Mouse (Mus musculus) heart, embryonic 14.5 days (tissue): Measurements from ENCODE around the gene P2rx4. TPM values are rescaled to one million over a fixed set of nuclear protein-coding genes. Genes with fewer than 3 reads are reported as not detected.

Source experiments
- ATAC-seq: fragments of 200-750 bp; cut with Nextera tagmentation; 2 replicates; pipeline ENCODE4 v1.8.0; 2017; ENCODE audit warnings: low read depth, moderate TSS enrichment; ENCODE audit not compliant: insufficient number of reproducible peaks, insufficient read depth, low FRiP score
- H3K27ac ChIP-seq, 2 experiments: fragments of 200-500 bp in 1 of 2; fragments of 300-500 bp in 1 of 2; sonication (generic) in 1 of 2; replicated peaks in 1 of 2; 2 replicates each; pipeline ENCODE4 v1.5.1; 2012 to 2014; ENCODE audit warnings: low read depth in 2 of 2, low read length in 2 of 2, control low read depth in 1 of 2, mild to moderate bottlenecking in 1 of 2, mixed read lengths in 1 of 2; ENCODE audit not compliant: control insufficient read depth in 1 of 2, insufficient read depth in 1 of 2
- H3K27me3 ChIP-seq: fragments of 300-500 bp; sonication (generic); 2 replicates; pipeline ENCODE4 v1.6.1; 2014; ENCODE audit warnings: mild to moderate bottlenecking, low read length, control low read depth; ENCODE audit not compliant: control insufficient read depth, insufficient read depth
- H3K36me3 ChIP-seq: fragments of 300-500 bp; sonication (generic); 2 replicates; pipeline ENCODE4 v1.6.1; 2014; ENCODE audit warnings: mild to moderate bottlenecking, control low read depth, low read length, mixed read lengths; ENCODE audit not compliant: control insufficient read depth, insufficient read depth
- H3K4me1 ChIP-seq, 2 experiments: fragments of 200-500 bp in 1 of 2; fragments of 300-500 bp in 1 of 2; sonication (generic) in 1 of 2; 2 replicates each; pipeline ENCODE4 v1.6.1; 2012 to 2014; ENCODE audit warnings: low read length in 2 of 2, control low read depth in 1 of 2, mixed read lengths in 1 of 2; ENCODE audit not compliant: control insufficient read depth in 2 of 2, insufficient read depth in 2 of 2
- H3K4me2 ChIP-seq: fragments of 300-500 bp; sonication (generic); 2 replicates; pipeline ENCODE4 v1.6.1; 2014; ENCODE audit warnings: mild to moderate bottlenecking, low read length
- H3K4me3 ChIP-seq, 2 experiments: fragments of 200-500 bp in 1 of 2; fragments of 300-500 bp in 1 of 2; sonication (generic) in 1 of 2; 2 replicates each; pipeline ENCODE4 v1.5.1; 2012 to 2014; ENCODE audit warnings: low read length in 2 of 2, mild to moderate bottlenecking in 2 of 2, control low read depth in 1 of 2, low read depth in 1 of 2, moderate library complexity in 1 of 2; ENCODE audit not compliant: control insufficient read depth in 1 of 2, insufficient read depth in 1 of 2
- H3K9ac ChIP-seq: fragments of 300-500 bp; sonication (generic); 2 replicates; pipeline ENCODE4 v1.6.1; 2014; ENCODE audit warnings: mild to moderate bottlenecking, low read length
- H3K9me3 ChIP-seq: fragments of 300-500 bp; sonication (generic); 2 replicates; pipeline ENCODE4 v1.6.1; 2016; ENCODE audit warnings: low read length, control low read depth; ENCODE audit not compliant: control insufficient read depth
- WGBS: fragments of 180-500 bp; shearing (Covaris S2); extraction: QIAGEN DNeasy Blood & Tissue Kit; methylation state at CpG from one replicate; pipeline ENCODE4 v1.1.7; 2014; 5-methylcytosine and 5-hydroxymethylcytosine counted together
- polyA plus RNA-seq: library from polyadenylated mRNA; unstranded; fragments of >200 nt; fragmentation: Nextera tagmentation; extraction: Ambion mirVana; gene quantifications from 2 replicates; pipeline ENCODE4 v1.2.1, GENCODE M21; 2014

Gene P2rx4
- polyA plus RNA-seq, 1 experiment from 2014 or later, result 17.9 TPM

GRCm38 (mm10) chr5:122705174-122705573, 2.2 kb upstream of the P2rx4 start:
- no peaks in the 10 kb centered on the region for H3K27me3 ChIP-seq
- no peak overlapping the region for H3K4me3 ChIP-seq
- H3K36me3 ChIP-seq, result no peaks in the 10 kb centered on the region
- H3K4me2 ChIP-seq, result no peak overlapping the region
- ATAC-seq, result no peak
- 78% methylated on average over 3 of the region's 3 CpGs for WGBS
- no peaks in the 10 kb centered on the region for H3K9me3 ChIP-seq
- H3K9ac ChIP-seq, result no peak overlapping the region
- no peak overlapping the region for H3K27ac ChIP-seq
- peaks cover 5 to 16% of the 10 kb centered on the region in 2 experiments for H3K4me1 ChIP-seq

- Histone ChIP-seq H3K27ac (peak overlapping the region; percentile 91), H3K4me2 (peak overlapping the region; percentile 70), H3K4me3 (peak overlapping the region; percentile 63 to 73), H3K9ac (peak overlapping the region; percentile 78), H3K9me3 (no peaks in the 10 kb centered on the region), H3K27me3 (no peaks in the 10 kb centered on the region), H3K36me3 (no peaks in the 10 kb centered on the region), H3K4me1 (peaks cover 5 to 16% of the 10 kb centered on the region in 2 experiments)
- no peak for ATAC-seq
- WGBS, result 31% methylated on average over 5 of the region's 5 CpGs
Measured at GRCm38 (mm10) chr5:122706917-122707275, 448 bp upstream of the P2rx4 start.

- no peak for ATAC-seq
- H3K9me3 ChIP-seq, result no peaks in the 10 kb centered on the region
- 47% methylated on average over 6 of the region's 6 CpGs for WGBS
- no peaks in the 10 kb centered on the region for H3K36me3 ChIP-seq
- peak overlapping the region in 1 of 2 experiments; percentile 15; a peak in 1 of 4 replicates for H3K27ac ChIP-seq
- H3K4me1 ChIP-seq, result peaks cover 5 to 16% of the 10 kb centered on the region in 2 experiments
- H3K27me3 ChIP-seq, result no peaks in the 10 kb centered on the region
- no peak overlapping the region for H3K9ac ChIP-seq
- H3K4me2 ChIP-seq, result peak overlapping the region; percentile 70; the same call in 1 of the 2 replicates
- no peak overlapping the region for H3K4me3 ChIP-seq
Measured at GRCm38 (mm10) chr5:122708819-122709218, 1.5 kb downstream of the P2rx4 start.

GRCm38 (mm10) chr5:122715723-122716122, 8.4 kb downstream of the P2rx4 start:
- WGBS, result 79% methylated on average over 1 of the region's 1 CpGs
- no peaks in the 10 kb centered on the region for H3K27me3 ChIP-seq
- H3K4me3 ChIP-seq, result no peak overlapping the region
- no peaks in the 10 kb centered on the region for H3K4me1 ChIP-seq
- H3K4me2 ChIP-seq, result no peak overlapping the region
- no peak overlapping the region for H3K9ac ChIP-seq
- H3K36me3 ChIP-seq, result peaks cover 26% of the 10 kb centered on the region
- ATAC-seq, result no peak
- 0 out of 2 replicates have a peak, but pooled peaks cover 3% of the 10 kb centered on the region for H3K9me3 ChIP-seq
- no peak overlapping the region for H3K27ac ChIP-seq

- H3K4me1 ChIP-seq, result no peaks in the 10 kb centered on the region
- H3K27ac ChIP-seq, result no peak overlapping the region
- no peaks in the 10 kb centered on the region for H3K27me3 ChIP-seq
- WGBS, result 100% methylated on average over 2 of the region's 2 CpGs
- H3K9ac ChIP-seq, result no peak overlapping the region
- H3K36me3 ChIP-seq, result peaks cover 26% of the 10 kb centered on the region
- no peak overlapping the region for H3K4me2 ChIP-seq
- ATAC-seq, result no peak
- no peak overlapping the region for H3K4me3 ChIP-seq
- H3K9me3 ChIP-seq, result 0 out of 2 replicates have a peak, but pooled peaks cover 3% of the 10 kb centered on the region
Measured at GRCm38 (mm10) chr5:122716793-122717192, 9.4 kb downstream of the P2rx4 start.

GRCm38 (mm10) chr5:122718400-122718799, 11.1 kb downstream of the P2rx4 start:
- no peak overlapping the region for H3K9ac ChIP-seq
- 0 out of 2 replicates have a peak, but pooled peaks cover 3% of the 10 kb centered on the region for H3K9me3 ChIP-seq
- H3K36me3 ChIP-seq, result peaks cover 26% of the 10 kb centered on the region
- no peaks in the 10 kb centered on the region for H3K27me3 ChIP-seq
- no peak for ATAC-seq
- no peak overlapping the region for H3K4me3 ChIP-seq
- no peaks in the 10 kb centered on the region for H3K4me1 ChIP-seq
- no peak overlapping the region for H3K27ac ChIP-seq
- no peak overlapping the region for H3K4me2 ChIP-seq
- WGBS, result 64% methylated on average over 7 of the region's 7 CpGs

- H3K36me3 ChIP-seq, result peaks cover 26% of the 10 kb centered on the region
- H3K27me3 ChIP-seq, result no peaks in the 10 kb centered on the region
- H3K4me2 ChIP-seq, result no peak overlapping the region
- no peak overlapping the region for H3K9ac ChIP-seq
- 0 out of 2 replicates have a peak, but pooled peaks cover 3% of the 10 kb centered on the region for H3K9me3 ChIP-seq
- no peak overlapping the region for H3K4me3 ChIP-seq
- no peaks in the 10 kb centered on the region for H3K4me1 ChIP-seq
- no peak for ATAC-seq
- no peak overlapping the region for H3K27ac ChIP-seq
- 91% methylated on average over 8 of the region's 8 CpGs for WGBS
Measured at GRCm38 (mm10) chr5:122719168-122719567, 11.8 kb downstream of the P2rx4 start.

- no peak for ATAC-seq
- no peaks in the 10 kb centered on the region for H3K9me3 ChIP-seq
- WGBS, result 86% methylated on average over 13 of the region's 13 CpGs
- no peak overlapping the region for H3K9ac ChIP-seq
- no peak overlapping the region for H3K4me2 ChIP-seq
- no peak overlapping the region for H3K27ac ChIP-seq
- H3K27me3 ChIP-seq, result no peaks in the 10 kb centered on the region
- peaks cover 2 to 4% of the 10 kb centered on the region in 2 experiments; a peak in 1 of 4 replicates for H3K4me1 ChIP-seq
- H3K36me3 ChIP-seq, result peaks cover 12% of the 10 kb centered on the region
- no peak overlapping the region for H3K4me3 ChIP-seq
Measured at GRCm38 (mm10) chr5:122725453-122725852, 18.1 kb downstream of the P2rx4 start.
